Mouse (Mus musculus): ENCODE data around the gene C87414. TPM values are rescaled to one million over a fixed set of nuclear protein-coding genes. Genes with fewer than 3 reads are reported as not detected.
"Not testable (repeated sequence)": the region's sequence is repeated elsewhere in the genome, so short reads cannot be mapped to it uniquely, and the experiment has no call there.

Gene C87414
- not detected in 2 replicates for total RNA-seq (2015; ENCODE audit: low replicate concordance)
- not detected in 2 replicates for total RNA-seq (2017; ENCODE audit: low replicate concordance)

DNA sequence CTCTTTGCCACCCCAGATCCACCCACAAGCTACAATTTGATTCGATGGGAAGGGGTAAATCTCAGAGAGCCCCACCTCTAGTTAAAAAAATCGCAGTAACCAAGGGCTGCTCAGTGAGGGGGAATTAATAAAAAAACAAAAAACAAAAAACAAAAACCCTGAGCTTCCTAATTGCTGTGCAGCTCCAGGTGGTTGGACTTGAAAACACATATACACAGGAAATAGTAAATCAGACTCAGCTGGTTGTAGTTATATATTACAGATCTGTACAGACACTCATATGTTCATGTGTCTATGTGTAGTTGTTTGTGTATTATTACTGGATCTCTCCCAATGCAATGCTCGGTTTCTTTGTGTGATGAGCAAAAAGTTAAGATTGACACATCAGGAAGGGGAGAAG, at the start of gene C87414:
Gene C87414, minus strand, starts transcription at position 101 of the 400 bp plus-strand sequence.
- ATAC-seq (replicated peaks; ENCODE audit: low FRiP score, poor library complexity, severe bottlenecking) = not testable (repeated sequence)

DNA sequence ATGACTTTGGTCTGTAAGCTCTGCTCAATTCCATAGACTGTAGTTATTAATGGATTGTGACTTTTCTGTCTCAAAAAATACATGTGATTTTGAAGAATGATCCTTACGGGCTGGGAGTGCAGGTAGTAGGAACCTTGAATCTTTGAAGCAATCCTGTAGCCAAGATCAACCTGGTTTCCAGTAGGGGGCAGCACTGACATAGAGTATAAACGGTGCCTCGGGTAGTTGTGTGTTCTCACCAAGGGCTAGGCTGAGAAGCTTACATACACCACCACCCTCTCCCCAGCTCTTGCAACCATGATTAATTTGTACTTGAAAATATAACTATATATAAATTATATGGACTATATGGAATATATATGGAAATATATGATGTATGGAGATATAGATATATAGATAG, 13.3 kb upstream of the C87414 start:
- ATAC-seq (replicated peaks; ENCODE audit: low FRiP score, poor library complexity, severe bottlenecking) = not testable (repeated sequence)

Other genes with a start within 250 kb of the C87414 start
- not detected in 2 replicates for gene Gm16427, start 131.4 kb downstream of the C87414 start, total RNA-seq (2015; ENCODE audit: low replicate concordance)
- gene Gm16427, start 131.4 kb downstream of the C87414 start, total RNA-seq (2017; ENCODE audit: low replicate concordance) = not detected in 2 replicates
- not detected in 2 replicates for gene Gm7792, start 172.2 kb upstream of the C87414 start, total RNA-seq (2015; ENCODE audit: low replicate concordance)
- not detected in 2 replicates for gene Gm7792, start 172.2 kb upstream of the C87414 start, total RNA-seq (2017; ENCODE audit: low replicate concordance)